Mouse (Mus musculus) liver, adult 2 months (tissue): Measurements from ENCODE around the gene Olfr1140. TPM values are rescaled to one million over a fixed set of nuclear protein-coding genes. Genes with fewer than 3 reads are reported as not detected.

Source experiments
- DNase-seq: peaks from one replicate; pipeline ENCODE4 v3.0.0-alpha.2; 2011; ENCODE audit warnings: low read depth, low spot score; ENCODE audit errors: extremely low read depth
- H3K27ac ChIP-seq: fragments of 200-500 bp; replicated peaks from 2 replicates; pipeline ENCODE4 v1.5.1; 2012; ENCODE audit warnings: low read depth, mild to moderate bottlenecking, control low read depth, inconsistent platforms, low read length; ENCODE audit not compliant: insufficient read depth
- H3K27me3 ChIP-seq: fragments of 200-500 bp; 2 replicates; pipeline ENCODE4 v1.6.1; 2012; ENCODE audit warnings: mild to moderate bottlenecking, moderate library complexity, low read length, inconsistent platforms; ENCODE audit not compliant: control insufficient read depth, insufficient read depth
- H3K36me3 ChIP-seq: fragments of 200-500 bp; 2 replicates; pipeline ENCODE4 v1.6.1; 2012; ENCODE audit warnings: low read length, inconsistent platforms; ENCODE audit not compliant: control insufficient read depth, insufficient read depth
- H3K4me1 ChIP-seq: fragments of 200-500 bp; 2 replicates; pipeline ENCODE4 v1.6.1; 2011; ENCODE audit warnings: low read length; ENCODE audit not compliant: control insufficient read depth, insufficient read depth
- H3K4me3 ChIP-seq: fragments of 200-500 bp; 2 replicates; pipeline ENCODE4 v1.5.1; 2011; ENCODE audit warnings: low read depth, mild to moderate bottlenecking, control low read depth, low read length, moderate library complexity; ENCODE audit not compliant: insufficient read depth
- H3K79me2 ChIP-seq: fragments of 200-500 bp; 2 replicates; pipeline ENCODE4 v1.6.1; 2012; ENCODE audit warnings: inconsistent platforms, mild to moderate bottlenecking, low read length, moderate library complexity; ENCODE audit not compliant: control insufficient read depth, insufficient read depth
- H3K9ac ChIP-seq: fragments of 200-500 bp; 2 replicates; pipeline ENCODE4 v1.6.1; 2012; ENCODE audit warnings: low read depth, mild to moderate bottlenecking, control low read depth, inconsistent platforms, low read length
- CTCF ChIP-seq: fragments of 200-500 bp; IDR thresholded peaks from 2 replicates; pipeline ENCODE4 v1.5.1; 2011; ENCODE audit warnings: low read depth, low read length, control low read depth
- POLR2A ChIP-seq: fragments of 200-500 bp; IDR thresholded peaks from 2 replicates; pipeline ENCODE4 v1.6.1; 2011; ENCODE audit warnings: low read length, control low read depth; ENCODE audit not compliant: insufficient read depth; ENCODE audit errors: extremely low read depth
- WGBS: fragments of 180-500 bp; shearing (Covaris S2); methylation state at CpG from one replicate; pipeline ENCODE4 v1.1.7; 2018; 5-methylcytosine and 5-hydroxymethylcytosine counted together
- polyA plus RNA-seq: library from polyadenylated mRNA; depleted of rRNA; stranded (reverse); fragments of >200 nt; gene quantifications from 2 replicates; pipeline ENCODE4 v1.2.3, GENCODE M21; 2012; rRNA removed
- total RNA-seq: library from RNA; depleted of rRNA; stranded (reverse); fragments of >200 nt; gene quantifications from 2 replicates; pipeline ENCODE4 v1.2.3, GENCODE M21; 2014; rRNA removed

The Olfr1140 gene
- total and polyA plus RNA-seq, 2 experiments, result not detected

DNA sequence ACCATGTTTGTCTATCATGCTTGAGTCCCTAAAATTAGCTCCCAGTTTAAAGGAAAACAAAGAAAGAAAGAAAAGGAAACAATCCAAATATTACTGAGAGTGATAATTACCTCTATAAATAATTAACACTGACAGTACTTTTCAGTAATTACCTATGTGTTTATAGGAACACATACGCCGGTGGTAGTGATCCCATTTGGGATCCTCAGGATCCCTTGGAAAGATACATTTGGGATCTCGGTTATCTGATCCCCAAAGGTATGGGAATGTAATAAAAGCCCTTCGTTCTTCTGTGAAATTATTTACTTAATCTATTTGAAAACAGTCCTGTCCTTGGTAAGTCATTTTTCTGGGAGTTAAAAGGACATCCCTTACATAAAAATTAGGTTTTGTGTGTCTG lies 35.6 kb downstream of the Olfr1140 start, which contains the start of gene Olfr152:
Gene Olfr152 (plus strand): TSS at position 301 of the 400 bp plus-strand sequence.
- no peak for DNase-seq
- H3K4me3 ChIP-seq, result no peak within 1 kb of the TSS
- H3K27me3 ChIP-seq, result no peaks in the 10 kb centered on the region
- 74% methylated on average over 4 of the region's 4 CpGs for WGBS
- no peak within 1 kb of the TSS for H3K27ac ChIP-seq
- H3K79me2 ChIP-seq, result no peaks in the 10 kb centered on the region
- no peaks in the 10 kb centered on the region for H3K36me3 ChIP-seq
- TF ChIP-seq CTCF, result no peak
- no peak for TF ChIP-seq POLR2A
- no peaks in the 10 kb centered on the region for H3K4me1 ChIP-seq
- no peak within 1 kb of the TSS for H3K9ac ChIP-seq

Other genes with a start within 250 kb of the Olfr1140 start
- not detected in 2 replicates for gene Pramel7, start 246.7 kb upstream of the Olfr1140 start, total RNA-seq
- gene Pramel7, start 246.7 kb upstream of the Olfr1140 start, polyA plus RNA-seq, result not detected in 2 replicates
- gene Pramel6, start 237.2 kb upstream of the Olfr1140 start, total RNA-seq, result not detected in 2 replicates
- gene Pramel6, start 237.2 kb upstream of the Olfr1140 start, polyA plus RNA-seq, result not detected in 2 replicates
- gene Olfr153, start 212.0 kb upstream of the Olfr1140 start, total RNA-seq, result not detected in 2 replicates
- not detected in 2 replicates for gene Olfr153, start 212.0 kb upstream of the Olfr1140 start, polyA plus RNA-seq
- not detected in 2 replicates for gene Olfr1128, start 198.2 kb upstream of the Olfr1140 start, total RNA-seq
- gene Olfr1128, start 198.2 kb upstream of the Olfr1140 start, polyA plus RNA-seq, result not detected in 2 replicates
- not detected in 2 replicates for gene Olfr1129, start 169.8 kb upstream of the Olfr1140 start, total RNA-seq
- gene Olfr1129, start 169.8 kb upstream of the Olfr1140 start, polyA plus RNA-seq, result not detected in 2 replicates
- not detected in 2 replicates for gene Olfr1130, start 137.5 kb upstream of the Olfr1140 start, total RNA-seq
- gene Olfr1130, start 137.5 kb upstream of the Olfr1140 start, polyA plus RNA-seq, result not detected in 2 replicates
- not detected in 2 replicates for gene Olfr1131, start 116.6 kb upstream of the Olfr1140 start, total RNA-seq
- not detected in 2 replicates for gene Olfr1131, start 116.6 kb upstream of the Olfr1140 start, polyA plus RNA-seq
- gene Olfr1132, start 106.2 kb upstream of the Olfr1140 start, total RNA-seq, result not detected in 2 replicates
- gene Olfr1132, start 106.2 kb upstream of the Olfr1140 start, polyA plus RNA-seq, result not detected in 2 replicates
- not detected in 2 replicates for gene Olfr1133, start 96.4 kb upstream of the Olfr1140 start, total RNA-seq
- not detected in 2 replicates for gene Olfr1133, start 96.4 kb upstream of the Olfr1140 start, polyA plus RNA-seq
- gene Olfr1134, start 85.3 kb upstream of the Olfr1140 start, total RNA-seq, result not detected in 2 replicates
- gene Olfr1134, start 85.3 kb upstream of the Olfr1140 start, polyA plus RNA-seq, result not detected in 2 replicates
- not detected in 2 replicates for gene Olfr1135, start 70.1 kb upstream of the Olfr1140 start, total RNA-seq
- not detected in 2 replicates for gene Olfr1135, start 70.1 kb upstream of the Olfr1140 start, polyA plus RNA-seq
- not detected in 2 replicates for gene Olfr1136, start 49.8 kb upstream of the Olfr1140 start, total RNA-seq
- not detected in 2 replicates for gene Olfr1136, start 49.8 kb upstream of the Olfr1140 start, polyA plus RNA-seq
- not detected in 2 replicates for gene Olfr1137, start 30.6 kb upstream of the Olfr1140 start, total RNA-seq
- not detected in 2 replicates for gene Olfr1137, start 30.6 kb upstream of the Olfr1140 start, polyA plus RNA-seq
- gene Olfr1138, start 3.8 kb upstream of the Olfr1140 start, total RNA-seq, result not detected in 2 replicates
- not detected in 2 replicates for gene Olfr1138, start 3.8 kb upstream of the Olfr1140 start, polyA plus RNA-seq
- gene Olfr1141, start 10.2 kb downstream of the Olfr1140 start, total RNA-seq, result not detected in 2 replicates
- not detected in 2 replicates for gene Olfr1141, start 10.2 kb downstream of the Olfr1140 start, polyA plus RNA-seq
- gene Olfr152, start 35.7 kb downstream of the Olfr1140 start, total RNA-seq, result not detected in 2 replicates
- gene Olfr152, start 35.7 kb downstream of the Olfr1140 start, polyA plus RNA-seq, result not detected in 2 replicates
- not detected in 2 replicates for gene Olfr1143, start 56.8 kb downstream of the Olfr1140 start, total RNA-seq
- not detected in 2 replicates for gene Olfr1143, start 56.8 kb downstream of the Olfr1140 start, polyA plus RNA-seq
- gene Olfr1145, start 66.1 kb downstream of the Olfr1140 start, total RNA-seq, result not detected in 2 replicates
- gene Olfr1145, start 66.1 kb downstream of the Olfr1140 start, polyA plus RNA-seq, result not detected in 2 replicates
- not detected in 2 replicates for gene Olfr1148, start 86.8 kb downstream of the Olfr1140 start, total RNA-seq
- gene Olfr1148, start 86.8 kb downstream of the Olfr1140 start, polyA plus RNA-seq, result not detected in 2 replicates
- not detected in 2 replicates for gene Olfr1150-ps1, start 100.2 kb downstream of the Olfr1140 start, total RNA-seq
- not detected in 2 replicates for gene Olfr1150-ps1, start 100.2 kb downstream of the Olfr1140 start, polyA plus RNA-seq
- not detected in 2 replicates for gene Olfr1151, start 112.1 kb downstream of the Olfr1140 start, total RNA-seq
- not detected in 2 replicates for gene Olfr1151, start 112.1 kb downstream of the Olfr1140 start, polyA plus RNA-seq
- not detected in 2 replicates for gene Olfr1152, start 122.7 kb downstream of the Olfr1140 start, total RNA-seq
- not detected in 2 replicates for gene Olfr1152, start 122.7 kb downstream of the Olfr1140 start, polyA plus RNA-seq
- not detected in 2 replicates for gene Olfr1153, start 151.2 kb downstream of the Olfr1140 start, total RNA-seq
- gene Olfr1153, start 151.2 kb downstream of the Olfr1140 start, polyA plus RNA-seq, result not detected in 2 replicates
- not detected in 2 replicates for gene Olfr1154, start 161.4 kb downstream of the Olfr1140 start, total RNA-seq
- not detected in 2 replicates for gene Olfr1154, start 161.4 kb downstream of the Olfr1140 start, polyA plus RNA-seq
- gene Olfr1155, start 201.4 kb downstream of the Olfr1140 start, total RNA-seq, result not detected in 2 replicates
- not detected in 2 replicates for gene Olfr1155, start 201.4 kb downstream of the Olfr1140 start, polyA plus RNA-seq
- not detected in 2 replicates for gene Olfr1156, start 209.3 kb downstream of the Olfr1140 start, total RNA-seq
- not detected in 2 replicates for gene Olfr1156, start 209.3 kb downstream of the Olfr1140 start, polyA plus RNA-seq
- gene Olfr1157, start 224.5 kb downstream of the Olfr1140 start, total RNA-seq, result not detected in 2 replicates
- gene Olfr1157, start 224.5 kb downstream of the Olfr1140 start, polyA plus RNA-seq, result not detected in 2 replicates
- gene Olfr74, start 230.9 kb downstream of the Olfr1140 start, total RNA-seq, result not detected in 2 replicates
- gene Olfr74, start 230.9 kb downstream of the Olfr1140 start, polyA plus RNA-seq, result not detected in 2 replicates
- gene Olfr1158, start 246.4 kb downstream of the Olfr1140 start, total RNA-seq, result not detected in 2 replicates
- gene Olfr1158, start 246.4 kb downstream of the Olfr1140 start, polyA plus RNA-seq, result not detected in 2 replicates